Mouse (Mus musculus) cerebral cortex, adult 2 months (tissue): Measurements from ENCODE around the gene Tmem206.

ENCODE experiments used
- WGBS: fragments of 180-500 bp; shearing (Covaris S2); methylation state at CpG from one replicate; pipeline ENCODE4 v1.1.7; 2018; 5-methylcytosine and 5-hydroxymethylcytosine counted together

The Tmem206 gene

DNA sequence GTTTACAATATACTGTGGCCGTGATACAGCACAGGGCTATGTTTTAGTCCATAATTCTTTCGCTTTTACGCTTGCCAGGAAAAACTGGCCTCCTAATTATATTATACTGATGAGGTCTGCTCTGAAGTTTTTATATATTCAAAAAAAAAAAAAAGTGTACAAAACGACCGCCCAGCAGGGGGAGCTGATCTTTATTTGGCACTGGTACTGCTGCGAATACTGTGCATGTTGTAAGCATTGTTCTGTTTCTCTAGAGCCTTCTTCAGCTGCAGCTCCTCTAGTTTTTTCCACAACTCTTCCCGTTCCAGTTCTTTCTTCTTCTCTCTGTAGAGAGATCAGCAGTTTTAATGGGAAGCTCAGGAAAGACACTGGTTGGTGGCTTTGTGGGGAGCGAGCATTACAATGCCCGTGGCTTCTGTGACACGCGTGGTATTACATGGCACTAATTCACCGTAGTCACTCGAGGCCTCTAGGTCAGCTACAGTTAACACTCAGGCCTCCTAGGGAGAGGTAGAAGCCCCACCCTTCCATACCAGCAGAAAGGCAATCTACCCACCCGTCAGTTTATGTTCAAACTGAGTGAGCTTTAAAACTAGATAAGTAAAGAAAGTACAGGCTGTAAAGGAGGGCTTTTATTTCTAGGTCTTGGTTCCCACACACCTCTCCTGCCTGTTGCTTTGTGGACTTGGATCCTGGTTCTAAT, 27.2 kb downstream of the Tmem206 start:
- 50% methylated on average over 14 of the region's 14 CpGs for WGBS

DNA sequence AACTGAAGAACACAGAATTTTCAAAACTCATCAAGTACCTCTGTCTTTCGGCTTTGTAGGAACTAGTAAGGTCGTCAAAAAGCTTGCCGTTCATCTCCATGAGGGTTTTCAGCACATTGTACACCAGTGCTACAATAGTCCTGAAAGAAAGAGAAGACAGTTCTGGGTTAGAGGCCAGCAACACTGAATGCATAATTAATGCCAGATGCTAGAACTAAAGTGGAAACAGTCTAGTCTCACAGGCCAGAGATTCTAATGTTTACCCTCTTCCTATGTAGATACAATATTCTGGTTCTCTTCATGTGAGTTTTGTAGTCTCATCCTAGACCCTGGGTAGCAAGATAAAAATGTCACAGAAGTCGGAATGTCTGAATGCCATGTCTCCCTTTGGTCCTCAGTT, 28.1 kb downstream of the Tmem206 start:
- WGBS: 66% methylated on average over 4 of the region's 4 CpGs

DNA sequence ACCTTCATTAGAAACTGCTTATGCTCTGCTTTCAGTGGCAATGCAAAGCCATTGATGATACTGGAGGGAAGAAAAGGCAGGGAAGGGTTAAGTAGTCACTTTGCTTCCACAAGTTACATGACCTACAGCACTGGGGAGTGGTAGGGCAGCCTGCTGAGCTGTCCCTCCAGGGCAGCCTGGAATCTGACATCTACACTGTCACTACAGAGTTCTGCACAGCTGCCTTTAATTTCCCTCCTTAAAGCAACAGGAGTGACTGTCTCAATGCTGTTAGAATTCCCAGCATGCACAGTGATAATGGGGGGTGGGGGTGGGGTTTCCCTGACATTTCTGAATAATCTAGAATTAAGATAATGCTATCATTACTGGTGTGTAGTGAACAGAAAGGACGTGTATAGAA, 31.2 kb downstream of the Tmem206 start:
- WGBS: 75% methylated on average over 1 of the region's 1 CpGs

DNA sequence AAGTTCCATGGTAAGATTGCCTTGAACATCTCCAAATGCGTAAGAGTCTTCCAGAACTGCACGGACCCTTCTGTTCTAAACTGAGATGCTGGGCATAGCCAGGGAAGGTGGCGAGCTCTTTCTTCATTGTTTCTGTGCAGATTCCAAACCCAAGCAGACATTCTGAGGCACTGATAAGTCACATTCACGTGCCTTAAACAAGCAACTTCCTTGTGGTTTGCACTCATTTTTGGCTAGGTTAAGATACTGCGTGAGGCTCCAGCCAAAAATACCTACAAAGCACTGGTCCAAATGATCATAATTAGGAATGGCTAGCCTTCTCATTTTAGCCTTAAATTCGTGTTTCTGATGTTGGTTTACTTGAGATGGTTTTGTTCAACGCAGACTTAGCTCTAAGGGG, 33.8 kb downstream of the Tmem206 start:
- 69% methylated on average over 7 of the region's 7 CpGs for WGBS

DNA sequence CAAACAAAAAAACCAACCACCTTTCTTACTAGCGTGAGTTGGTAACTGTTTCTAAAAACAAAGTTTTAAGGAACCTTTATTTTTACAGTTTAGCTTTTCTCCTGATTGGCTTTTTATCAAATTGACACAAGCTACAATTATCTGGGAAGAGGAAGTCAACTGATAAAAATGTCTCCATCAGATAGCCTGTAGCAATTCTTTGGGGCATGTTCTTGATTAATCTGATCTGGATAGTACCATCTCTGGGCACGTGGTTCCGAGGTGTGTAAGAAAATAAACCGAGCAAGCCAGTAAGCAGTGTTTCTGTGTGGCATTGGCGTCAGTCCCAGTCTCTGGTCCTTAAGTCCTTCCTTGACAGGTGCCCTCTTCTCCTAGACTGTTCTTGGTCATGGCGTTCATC, 36.7 kb downstream of the Tmem206 start:
- WGBS: 76% methylated on average over 6 of the region's 6 CpGs

DNA sequence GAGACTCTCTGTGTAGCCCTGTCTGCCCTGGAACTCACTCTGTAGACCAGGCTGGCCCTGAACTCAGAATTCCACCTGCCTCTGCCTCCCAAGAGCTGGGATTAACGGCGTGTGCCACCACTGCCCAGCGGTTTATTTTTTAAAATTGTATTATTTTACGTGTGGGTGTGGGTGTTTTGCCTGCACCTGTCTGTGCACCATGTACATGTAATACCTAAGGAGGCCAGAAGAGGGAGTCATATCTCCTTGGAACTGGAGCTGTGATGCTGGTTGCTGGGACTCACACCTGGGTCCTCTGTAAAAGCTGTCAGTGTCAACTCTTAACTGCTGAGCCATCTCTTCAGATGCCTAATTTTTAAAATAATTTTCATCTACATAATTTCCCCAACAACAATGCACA, 38.8 kb downstream of the Tmem206 start:
- whole genome bisulfite sequencing: 71% methylated on average over 4 of the region's 4 CpGs

DNA sequence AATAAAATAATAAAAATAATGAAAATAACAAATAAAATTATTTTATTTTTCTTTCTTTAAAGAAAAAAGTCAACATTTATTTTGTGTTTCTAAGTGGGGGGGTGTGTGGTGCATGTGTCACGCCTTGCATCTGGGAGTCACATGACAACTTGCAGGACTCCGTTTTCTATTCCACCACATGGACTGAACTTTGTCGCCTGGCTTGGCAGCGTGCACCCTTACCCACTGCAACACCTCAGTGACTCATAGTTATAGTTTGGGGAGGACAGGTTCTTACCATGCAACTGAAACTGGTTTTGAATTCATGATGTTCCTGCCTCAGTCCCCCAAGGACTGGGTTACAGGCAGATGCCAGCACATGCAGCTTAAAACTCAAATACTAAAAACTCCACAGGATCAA, 42.5 kb downstream of the Tmem206 start:
- WGBS: 67% methylated on average over 4 of the region's 4 CpGs

DNA sequence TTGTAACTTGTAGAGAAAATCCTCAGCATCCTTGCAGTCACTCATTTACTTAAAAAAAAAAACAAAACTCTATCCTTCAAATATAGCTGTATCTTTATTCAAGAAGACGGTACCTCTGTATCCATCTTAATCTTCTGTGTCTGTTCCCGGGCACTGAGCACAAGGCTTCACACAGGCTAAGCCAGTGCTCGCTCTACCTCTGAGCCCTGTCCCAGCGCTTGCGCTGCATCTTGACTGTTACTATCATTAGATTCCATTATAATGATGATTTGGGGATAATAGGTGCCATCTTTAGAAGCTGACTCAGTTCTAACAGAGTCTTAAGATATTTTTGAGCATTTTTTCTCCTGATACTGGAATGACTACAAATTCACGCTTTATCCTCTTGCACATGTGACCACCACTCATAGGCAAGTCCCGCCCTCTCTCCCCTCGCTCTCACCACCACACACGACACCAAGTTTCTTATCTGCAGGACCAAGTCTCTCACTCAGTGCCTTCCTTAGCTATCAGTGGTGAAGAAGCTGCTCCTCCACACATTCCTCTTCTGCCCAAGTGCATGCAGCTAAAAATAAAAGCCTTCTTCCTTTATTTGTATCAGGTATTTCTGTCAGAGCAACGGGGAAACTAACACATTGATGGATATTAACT, 49.4 kb downstream of the Tmem206 start:
- WGBS: 59% methylated on average over 10 of the region's 10 CpGs

DNA sequence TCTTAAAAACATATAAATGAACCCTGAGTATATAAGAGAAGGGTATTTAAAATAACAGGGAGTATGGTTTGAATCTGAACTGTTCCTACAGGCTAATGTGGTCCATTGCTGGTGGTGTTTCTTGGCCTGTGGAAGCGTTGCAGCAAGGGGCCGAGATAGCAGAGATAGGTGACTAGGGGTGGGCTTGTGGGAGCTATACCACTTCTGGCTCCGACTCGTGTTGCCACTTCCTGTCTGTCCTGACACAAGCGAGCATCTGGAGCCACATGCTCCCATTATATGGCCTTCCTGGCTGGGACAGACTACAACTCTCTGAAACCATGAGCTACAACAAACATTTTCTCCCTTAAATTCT, 49.9 kb downstream of the Tmem206 start:
- 88% methylated on average over 5 of the region's 5 CpGs for WGBS

DNA sequence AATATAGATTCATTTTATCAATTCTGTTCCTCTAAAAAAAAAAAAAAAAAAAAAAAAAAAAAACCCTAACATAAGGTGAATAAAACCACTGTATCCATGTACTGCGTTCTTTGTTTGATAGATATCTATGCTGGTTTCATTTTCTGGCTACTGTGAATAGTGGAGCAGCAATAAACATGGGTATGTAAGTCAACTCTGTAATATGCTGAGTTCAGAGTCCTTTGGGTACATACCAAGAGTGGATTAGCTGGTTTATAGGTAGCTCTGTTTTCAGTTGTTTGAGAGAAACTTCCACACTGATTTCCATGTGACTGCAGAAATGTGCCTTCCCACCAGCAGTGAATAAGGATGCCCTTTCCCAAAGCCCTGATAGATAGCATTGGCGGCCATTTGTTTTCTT, 52.4 kb downstream of the Tmem206 start:
- WGBS: 89% methylated on average over 2 of the region's 2 CpGs

DNA sequence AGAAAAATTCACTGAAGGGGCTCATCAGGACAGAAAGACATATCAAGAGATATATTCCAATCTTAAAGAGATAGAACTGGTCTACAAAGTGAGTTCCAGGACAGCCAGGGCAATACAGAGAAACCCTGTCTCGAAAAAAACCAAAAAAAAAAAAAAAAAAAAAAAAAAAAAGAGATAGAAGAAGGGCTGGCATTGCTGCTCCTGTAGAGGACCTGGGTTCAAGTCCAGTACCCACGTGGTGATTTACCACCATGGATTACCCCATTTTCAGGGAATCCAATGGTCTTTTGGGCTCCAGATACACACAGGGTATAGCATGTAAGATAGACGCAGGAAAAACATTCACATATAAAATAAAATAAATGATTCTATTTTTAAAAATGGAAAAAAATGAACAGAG, 55.1 kb downstream of the Tmem206 start:
- 86% methylated on average over 3 of the region's 3 CpGs for WGBS

DNA sequence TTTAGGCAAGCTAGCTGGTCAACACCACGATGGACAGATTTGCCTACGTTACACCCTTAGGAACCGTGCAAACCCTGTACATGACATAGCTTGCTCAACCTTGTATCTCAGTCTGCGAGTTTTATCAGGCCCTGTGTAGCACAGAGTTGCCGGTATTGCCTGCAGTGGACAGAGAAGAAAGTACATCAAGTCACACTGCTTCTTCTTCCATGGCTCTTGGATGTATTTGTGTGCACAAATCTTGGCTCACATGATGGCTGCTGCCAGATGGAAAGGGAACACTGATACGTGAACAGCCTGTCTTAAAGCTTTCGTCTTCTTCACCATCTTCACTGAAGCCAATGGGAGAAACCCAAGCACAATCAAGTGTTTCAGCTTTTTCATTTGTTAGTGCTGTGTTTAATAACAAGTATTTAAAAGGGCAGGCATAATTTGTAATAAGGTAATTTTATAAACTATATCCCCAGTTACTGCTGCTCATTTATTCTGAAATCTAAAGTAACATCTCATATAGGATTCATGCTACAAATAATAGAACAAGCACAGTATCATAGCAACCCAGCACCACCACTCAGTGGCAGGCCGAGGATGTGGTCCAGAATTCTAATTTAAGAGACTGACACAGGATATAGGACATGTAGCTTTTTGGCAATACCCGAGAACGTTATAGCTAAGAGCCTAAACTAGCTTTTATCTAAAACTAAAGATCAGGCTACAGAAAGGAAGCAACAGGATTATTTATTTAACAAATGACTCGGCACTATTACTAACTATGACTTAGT, 56.4 kb downstream of the Tmem206 start:
- WGBS: 29% methylated on average over 11 of the region's 11 CpGs

DNA sequence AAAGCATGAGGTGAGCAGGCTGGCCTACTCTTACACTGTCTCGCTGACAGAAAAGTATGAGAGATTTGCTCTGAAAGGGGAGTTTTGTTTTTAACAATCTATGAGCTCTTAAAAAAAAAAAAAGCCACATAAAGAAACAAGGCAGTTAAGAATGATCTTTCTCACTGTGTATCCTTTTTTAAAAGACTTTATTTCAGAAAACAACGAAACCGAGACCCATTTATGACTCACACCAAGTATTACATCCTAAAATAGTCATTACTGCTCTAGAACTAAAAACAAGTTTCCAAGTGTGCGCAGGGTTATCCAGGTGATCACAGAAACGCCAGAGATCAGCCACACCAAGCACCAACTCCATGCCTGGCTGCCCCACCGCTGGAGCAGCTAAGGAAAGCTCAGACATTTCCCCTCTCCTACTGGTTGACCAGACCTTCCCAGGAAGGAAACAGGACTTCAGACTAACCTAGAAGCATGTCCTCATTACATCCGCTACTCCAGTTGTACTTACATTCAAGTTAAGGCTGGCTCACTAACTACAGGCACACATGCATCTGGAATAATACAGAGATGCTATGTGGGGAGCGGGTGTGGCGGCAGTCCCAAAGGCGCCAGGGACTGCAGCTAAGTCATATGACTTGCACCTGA, 59.2 kb downstream of the Tmem206 start:
- 70% methylated on average over 10 of the region's 10 CpGs for WGBS

DNA sequence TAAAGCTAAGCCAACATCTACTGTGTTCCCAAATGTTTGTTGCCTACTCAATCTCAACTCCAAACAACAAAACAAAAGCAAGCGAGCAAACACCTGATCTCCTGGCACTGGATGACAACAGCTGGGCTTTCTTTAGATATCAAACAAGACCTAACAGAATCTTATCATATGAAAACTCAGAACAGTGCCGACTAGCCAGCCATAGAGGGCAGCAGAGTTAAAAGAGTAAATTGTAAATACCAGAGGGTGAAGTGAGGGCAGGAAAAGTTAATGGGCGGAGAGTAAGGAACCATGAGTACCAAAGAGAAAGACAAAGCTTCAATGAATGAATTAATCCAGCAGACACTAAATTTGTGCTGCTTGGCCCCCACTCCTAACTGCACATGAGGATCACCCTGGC, 65.6 kb downstream of the Tmem206 start:
- 3% methylated on average over 3 of the region's 3 CpGs for WGBS

DNA sequence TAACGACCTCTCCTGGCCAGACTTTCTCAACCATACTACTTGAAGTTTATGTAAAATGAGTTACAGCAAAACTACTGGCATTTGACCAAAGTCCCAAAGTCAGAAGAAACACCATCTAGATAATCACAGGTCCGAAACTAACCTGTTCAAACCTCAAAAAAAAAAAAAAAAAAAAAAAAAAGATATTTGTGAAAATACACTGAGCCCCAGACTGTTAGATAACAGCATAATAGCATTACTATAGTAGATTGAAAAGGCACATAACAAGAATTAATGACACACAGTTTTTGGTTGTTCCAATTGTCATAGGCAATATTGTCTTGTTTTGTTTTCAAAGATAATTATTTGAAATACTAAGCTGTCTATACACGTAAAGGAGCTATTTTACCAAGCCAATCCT, 67.8 kb downstream of the Tmem206 start:
- WGBS: 57% methylated on average over 3 of the region's 3 CpGs

DNA sequence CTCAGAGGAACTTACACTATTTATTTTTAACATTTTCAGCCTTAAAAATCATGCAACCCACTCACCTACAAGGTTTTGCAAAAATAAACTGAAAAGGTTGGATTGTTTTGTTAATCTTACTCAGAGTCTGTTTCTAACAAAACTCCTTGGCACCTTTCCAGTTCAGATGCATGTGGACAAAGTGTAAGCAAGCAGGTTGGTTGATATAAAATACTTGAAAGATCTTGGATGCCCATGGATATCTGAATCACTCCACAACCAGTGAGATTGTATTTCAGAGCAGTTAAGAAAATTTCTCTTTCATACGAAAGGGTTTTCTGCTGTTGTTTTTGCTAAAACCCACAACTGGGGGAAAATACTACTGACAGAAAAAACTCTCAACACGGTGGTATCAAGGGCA, 68.4 kb downstream of the Tmem206 start:
- 7% methylated on average over 2 of the region's 2 CpGs for WGBS

DNA sequence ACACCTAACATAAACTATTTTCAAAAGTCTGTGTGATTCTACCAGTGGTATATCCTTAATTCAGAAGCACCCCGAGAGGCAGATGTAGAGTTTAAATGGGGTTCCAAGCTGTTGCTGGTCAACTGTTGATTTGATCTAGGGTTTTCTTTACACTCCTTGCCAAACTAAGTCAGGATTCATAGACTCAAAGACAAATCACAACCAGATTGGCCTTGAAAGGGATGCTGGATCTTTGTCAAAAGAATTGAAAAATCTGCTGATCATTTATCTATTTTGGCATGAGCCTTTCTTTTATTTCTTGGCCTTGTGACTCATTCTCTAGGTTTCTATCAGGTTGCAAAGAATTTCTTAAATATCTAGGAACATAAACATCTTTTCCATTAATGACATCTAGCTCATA, 69.5 kb downstream of the Tmem206 start:
- WGBS: 7% methylated on average over 1 of the region's 1 CpGs

DNA sequence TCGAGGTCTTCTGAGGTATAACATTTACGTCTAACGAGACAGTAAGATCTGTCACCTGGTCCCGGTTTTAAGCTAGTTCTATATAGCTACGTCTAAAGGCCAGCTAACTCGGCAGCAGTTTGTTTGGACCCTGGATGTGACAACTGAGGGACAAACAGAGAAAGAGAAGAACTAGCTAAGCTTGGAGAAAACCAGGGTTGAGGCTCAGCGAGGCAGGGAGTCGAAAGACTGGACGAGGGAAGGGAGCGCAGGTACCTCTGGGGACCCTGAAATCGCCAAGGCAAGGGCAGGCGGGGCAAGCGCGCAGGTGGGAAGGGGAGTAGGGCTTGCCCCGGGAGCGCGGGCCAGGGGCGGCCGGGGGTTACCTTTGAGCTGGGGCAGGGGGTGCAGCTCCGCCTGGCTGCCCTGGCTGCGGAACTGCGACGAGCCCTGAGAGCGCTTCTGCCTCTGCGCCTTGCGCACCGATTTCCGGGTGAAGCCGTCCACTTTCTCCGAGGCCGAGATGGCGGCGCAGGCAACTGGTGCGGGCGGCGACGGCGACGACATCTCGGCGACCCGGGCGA, 70.2 kb downstream of the Tmem206 start:
- under 1% methylated on average over 43 of the region's 43 CpGs for WGBS

DNA sequence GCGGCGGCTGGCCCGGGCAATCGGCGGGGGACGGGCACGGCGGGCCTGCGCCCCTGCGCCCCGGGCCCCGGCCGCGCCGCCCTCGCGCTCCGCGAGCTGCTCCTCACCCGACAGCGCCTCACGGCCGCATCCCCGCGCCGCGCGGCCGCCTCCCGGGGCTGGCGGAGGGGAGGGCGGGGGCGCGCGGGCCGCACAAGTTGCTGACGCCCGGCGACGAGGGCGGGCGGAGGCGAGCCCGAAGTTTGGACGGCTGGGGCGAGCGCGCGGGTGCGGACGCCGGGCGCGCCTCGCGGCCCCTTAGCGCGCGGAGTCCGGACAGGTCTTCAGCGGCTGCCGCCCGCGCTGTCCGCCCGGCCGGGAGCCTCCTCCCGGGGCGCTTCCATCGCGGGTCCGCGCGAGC, 70.7 kb downstream of the Tmem206 start:
- under 1% methylated on average over 58 of the region's 74 CpGs for WGBS

DNA sequence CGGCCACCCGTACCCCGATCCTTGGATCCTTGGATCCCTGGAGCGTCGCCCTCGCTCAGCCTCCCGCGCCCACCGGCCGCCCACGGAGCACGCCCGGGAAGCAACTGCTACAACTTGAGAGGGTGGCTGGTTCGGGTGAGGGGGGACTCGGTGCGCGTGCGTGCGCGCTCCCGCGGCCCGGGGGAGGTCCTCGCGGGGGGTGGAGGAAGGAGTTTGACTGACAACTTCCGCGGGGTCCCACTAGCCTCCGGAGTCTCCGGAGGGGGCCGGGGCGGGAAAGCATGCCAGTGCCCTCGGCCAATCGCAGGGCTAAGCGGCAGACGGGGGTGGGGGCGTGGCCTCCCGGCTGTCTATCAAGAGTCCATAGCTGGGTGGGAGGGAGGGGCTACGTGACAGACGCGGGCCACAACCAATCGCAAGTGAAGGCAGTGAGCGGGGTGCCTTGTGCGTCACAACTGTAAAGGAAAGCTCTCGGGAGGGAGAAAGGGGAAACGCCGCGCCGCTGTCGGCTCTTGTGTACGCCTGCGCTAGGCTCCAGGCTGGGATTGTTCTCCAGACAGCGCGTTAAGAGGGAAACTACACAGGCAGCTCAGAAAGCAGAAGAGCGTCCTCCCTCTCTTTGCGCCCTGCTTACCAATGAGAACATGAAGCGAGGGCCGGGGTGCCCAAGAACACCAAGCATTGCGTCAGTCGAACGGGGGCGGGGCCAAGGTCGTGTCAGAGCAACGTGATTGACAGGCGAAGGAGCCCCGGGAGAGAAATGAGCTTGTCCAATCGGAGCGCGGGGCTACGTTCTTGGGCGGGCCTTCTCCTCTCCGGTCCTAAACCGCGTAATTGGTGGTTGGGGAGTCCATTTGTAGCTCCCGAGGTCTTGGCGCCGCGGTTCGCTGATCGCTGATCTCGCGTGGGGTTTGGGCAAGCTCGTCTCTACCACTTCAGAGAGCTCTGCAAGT, 71.5 kb downstream of the Tmem206 start:
- WGBS: 1% methylated on average over 82 of the region's 82 CpGs
